Mouse (Mus musculus) embryonic stem cell, embryonic (primary cell): ENCODE measurements around the gene Hyal2.

Experiments used
- CTCF ChIA-PET, 4 experiments: fragments of 300-600 bp in 2 of 4; fragments of 350-600 bp in 2 of 4; sonication (Branson Sonifier 250); formaldehyde crosslinking; loops; one replicate each; lab custom pipeline; 2022; ENCODE audit warnings: inconsistent platforms in 2 of 4; lab: Charles Lee
- POLR2A ChIA-PET, 4 experiments: fragments of 300-600 bp in 2 of 4; fragments of 350-600 bp in 2 of 4; sonication (Branson Sonifier 250); formaldehyde crosslinking; loops; one replicate each; lab custom pipeline; 2022; ENCODE audit warnings: antibody characterized with exemption in 4 of 4, inconsistent platforms in 1 of 4; lab: Charles Lee

The Hyal2 gene

DNA sequence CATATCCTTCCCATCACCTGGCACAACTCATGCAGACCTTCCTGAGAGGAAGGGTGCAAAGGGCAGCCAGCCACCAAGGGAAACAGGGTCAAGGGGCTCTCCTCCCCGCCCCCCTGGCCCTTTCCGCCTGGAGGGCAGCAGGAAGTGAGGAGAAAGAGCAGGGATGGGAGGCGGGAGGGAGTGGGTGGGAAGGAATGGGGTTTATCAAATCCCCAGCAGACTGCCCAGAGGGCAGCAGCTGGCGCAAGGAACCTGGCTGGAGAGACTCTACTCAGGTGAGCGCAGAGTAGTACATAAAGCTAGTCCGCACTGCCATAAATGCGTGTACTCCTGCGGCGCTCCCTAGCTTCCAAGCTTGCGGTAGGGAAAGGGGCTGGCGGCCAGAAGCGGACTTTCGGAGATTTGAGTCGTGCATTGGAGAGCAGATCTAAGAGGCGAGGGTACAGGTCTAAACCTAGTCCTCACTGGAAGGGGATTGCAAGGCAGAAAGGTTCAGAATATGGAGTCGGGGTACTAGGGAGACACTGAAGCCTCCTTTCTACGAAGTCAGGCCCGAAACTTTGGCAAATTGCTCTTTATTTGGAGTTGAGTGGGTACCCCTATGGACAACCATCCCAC, at the start of gene Hyal2:
Hyal2 (plus strand) TSS at position 244 of the 618 bp plus-strand sequence.
- ChIA-PET POLR2A (interaction anchor here in 3 of 4 experiments (0.6 to 29.0 kb wide), 34 partner anchors 9 to 238 kb away, joined by 3 to 450 read pairs (median 4); partner anchors contain the start of genes Hyal1 (in 3 of the 3), Hyal3 (in 3 of the 3), Ifrd2 (in 2 of the 3) and Naa80 (in 2 of the 3)), CTCF (interaction anchor here (0.5 to 2.6 kb wide), 10 partner anchors 13 to 50 kb away, joined by 3 to 14 read pairs (median 4); partner anchors contain the start of genes Hyal3 (in 1 of the 4) and Tmem115 (in 1 of the 4))

- ChIA-PET CTCF (interaction anchor here in 3 of 4 experiments (0.6 to 2.5 kb wide), 6 partner anchors 14 to 164 kb away, joined by 3 to 6 read pairs (median 3); partner anchors contain the start of gene Tmem115 (in 1 of the 3)), POLR2A (interaction anchor here in 3 of 4 experiments (0.9 to 2.6 kb wide), 6 partner anchors 13 to 121 kb away, joined by 3 to 13 read pairs (median 4); partner anchors contain the start of genes Cacna2d2 (in 1 of the 3), Cyb561d2 (in 1 of the 3), Gnai2 (in 1 of the 3) and Ifrd2 (in 1 of the 3))
Observed at GRCm38 (mm10) chr9:107520331-107520730, 47.4 kb upstream of the Hyal2 start.

GRCm38 (mm10) chr9:107521190-107521589, 46.6 kb upstream of the Hyal2 start:
- CTCF ChIA-PET = interaction anchor here in 1 of 4 experiments (0.9 to 2.5 kb wide), 11 partner anchors 13 to 234 kb away, joined by 3 to 6 read pairs (median 3); partner anchors contain the start of genes Hyal3 and Tmem115
- POLR2A ChIA-PET = interaction anchor here in 2 of 4 experiments (0.8 to 2.6 kb wide), 14 partner anchors 12 to 629 kb away, joined by 3 to 13 read pairs (median 4); partner anchors contain the start of genes 6430571L13Rik (in 1 of the 2), Cacna2d2 (in 1 of the 2), Cyb561d2 (in 1 of the 2) and Hyal3 (in 1 of the 2)

DNA sequence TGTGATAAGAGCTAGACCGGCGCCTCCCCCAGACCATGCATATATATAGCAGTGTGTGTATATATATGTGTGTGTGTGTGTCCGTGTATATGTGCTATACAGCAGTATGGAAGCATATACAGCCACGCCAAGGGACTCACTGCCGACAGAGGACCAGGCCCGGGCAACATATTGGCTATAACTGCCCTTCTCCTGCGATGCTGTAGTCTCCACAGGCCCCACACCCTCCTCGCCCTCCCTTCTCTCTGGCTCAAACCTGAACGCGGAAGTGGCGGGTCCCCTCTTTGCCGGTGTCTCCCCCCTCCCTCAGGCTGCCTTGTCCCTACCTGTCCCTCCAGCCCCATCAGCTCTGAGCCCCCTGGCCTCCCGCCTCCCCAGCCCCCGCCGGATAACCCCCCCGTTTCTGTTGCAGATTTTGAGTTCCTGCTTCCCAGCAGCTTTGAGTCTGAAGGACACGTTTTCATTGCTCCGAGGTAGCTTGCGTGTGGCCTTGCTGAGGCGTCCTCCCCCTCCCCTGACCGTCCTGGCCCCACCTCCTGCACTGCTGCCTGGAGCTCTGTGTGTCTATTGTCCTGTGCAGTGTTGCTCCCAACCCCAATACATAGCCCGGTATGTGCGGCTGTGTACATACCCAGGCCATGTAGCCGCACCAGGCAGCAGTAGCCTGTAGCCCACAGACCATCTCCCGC, 45.9 kb upstream of the Hyal2 start:
- CTCF ChIA-PET = interaction anchor here in 3 of 4 experiments (0.6 to 2.5 kb wide), 20 partner anchors 8 to 233 kb away, joined by 3 to 10 read pairs (median 4); partner anchors contain the start of genes Cyb561d2 (in 1 of the 3), Hyal3 (in 1 of the 3), Mapkapk3 (in 1 of the 3) and Nprl2 (in 1 of the 3)

DNA sequence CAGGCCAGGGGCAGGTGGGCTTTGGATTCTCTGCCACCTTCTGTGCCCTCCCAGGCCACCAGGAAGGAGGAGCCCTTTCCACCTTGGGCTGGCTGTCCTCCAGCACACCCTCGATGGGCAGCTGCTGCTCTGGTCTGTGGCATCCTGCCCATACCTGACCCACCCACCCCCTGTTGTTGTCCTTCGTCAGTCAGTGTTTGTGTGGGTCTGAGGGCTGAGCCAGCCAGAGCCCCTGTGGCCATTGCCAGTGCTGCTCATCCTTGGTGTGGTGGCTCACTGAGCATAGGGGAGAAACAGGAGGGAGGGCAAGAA, 45.4 kb upstream of the Hyal2 start:
- CTCF ChIA-PET = interaction anchor here in 3 of 4 experiments (0.6 to 1.5 kb wide), 15 partner anchors 9 to 233 kb away, joined by 3 to 10 read pairs (median 5); partner anchors contain the start of genes Cyb561d2 (in 1 of the 3), Hyal3 (in 1 of the 3), Mapkapk3 (in 1 of the 3) and Nprl2 (in 1 of the 3)
- POLR2A ChIA-PET = interaction anchor here in 3 of 4 experiments (0.6 to 2.6 kb wide), 19 partner anchors 8 to 190 kb away, joined by 3 to 13 read pairs (median 4); partner anchors contain the start of genes Ifrd2 (in 2 of the 3), 6430571L13Rik (in 1 of the 3), Cyb561d2 (in 1 of the 3) and Hyal1 (in 1 of the 3)

More for the DNA sequence above, 45.9 kb upstream of the Hyal2 start:
- POLR2A ChIA-PET = interaction anchor here (0.5 to 2.6 kb wide), 26 partner anchors 9 to 630 kb away, joined by 3 to 13 read pairs (median 3); partner anchors contain the start of genes Cyb561d2 (in 2 of the 4), Ifrd2 (in 2 of the 4), Nprl2 (in 2 of the 4) and 6430571L13Rik (in 1 of the 4)

- CTCF ChIA-PET = interaction anchor here in 2 of 4 experiments (0.6 to 1.2 kb wide), 4 partner anchors 15 to 81 kb away, joined by 3 to 5 read pairs (median 3); partner anchors contain the start of genes Cyb561d2 (in 1 of the 2) and Nprl2 (in 1 of the 2)
- POLR2A ChIA-PET = interaction anchor here in 3 of 4 experiments (0.6 to 1.7 kb wide), 9 partner anchors 14 to 86 kb away, joined by 3 to 7 read pairs (median 3); partner anchors contain the start of gene Hyal2 (in 1 of the 3)
Observed at GRCm38 (mm10) chr9:107526198-107527026, 41.3 kb upstream of the Hyal2 start.

- ChIA-PET POLR2A (interaction anchor here (0.5 to 2.2 kb wide), 38 partner anchors 8 to 847 kb away, joined by 3 to 48 read pairs (median 4); partner anchors contain the start of genes Cyb561d2 (in 3 of the 4), Nprl2 (in 3 of the 4), 6430571L13Rik (in 2 of the 4) and Tusc2 (in 2 of the 4)), CTCF (interaction anchor here (0.6 to 1.8 kb wide), 20 partner anchors 8 to 355 kb away, joined by 3 to 13 read pairs (median 3); partner anchors contain the start of genes Cyb561d2 (in 3 of the 4), Nprl2 (in 3 of the 4), Hyal2 (in 1 of the 4) and Zmynd10 (in 1 of the 4))
Observed at GRCm38 (mm10) chr9:107533791-107534407, 33.8 kb upstream of the Hyal2 start, which contains the start of gene Tmem115. Tmem115 (plus strand) TSS chr9:107533945.

- POLR2A ChIA-PET = interaction anchor here (0.7 to 2.2 kb wide), 29 partner anchors 8 to 848 kb away, joined by 3 to 48 read pairs (median 5); partner anchors contain the start of genes Cyb561d2 (in 3 of the 4), Nprl2 (in 3 of the 4), 6430571L13Rik (in 2 of the 4) and Tusc2 (in 2 of the 4)
- CTCF ChIA-PET = interaction anchor here in 3 of 4 experiments (0.9 to 1.6 kb wide), 11 partner anchors 8 to 111 kb away, joined by 3 to 13 read pairs (median 4); partner anchors contain the start of genes Cyb561d2 (in 1 of the 3), Nprl2 (in 1 of the 3), Tusc2 (in 1 of the 3) and Zmynd10 (in 1 of the 3)
Observed at GRCm38 (mm10) chr9:107534408-107535202, 33.1 kb upstream of the Hyal2 start.

GRCm38 (mm10) chr9:107538231-107538630, 29.5 kb upstream of the Hyal2 start:
- CTCF ChIA-PET = no interaction called here
- POLR2A ChIA-PET = interaction anchor here in 1 of 4 experiments (0.9 to 2.0 kb wide), 2 partner anchors 49 to 58 kb away, joined by 3 to 5 read pairs; partner anchors contain the start of gene Ifrd2

DNA sequence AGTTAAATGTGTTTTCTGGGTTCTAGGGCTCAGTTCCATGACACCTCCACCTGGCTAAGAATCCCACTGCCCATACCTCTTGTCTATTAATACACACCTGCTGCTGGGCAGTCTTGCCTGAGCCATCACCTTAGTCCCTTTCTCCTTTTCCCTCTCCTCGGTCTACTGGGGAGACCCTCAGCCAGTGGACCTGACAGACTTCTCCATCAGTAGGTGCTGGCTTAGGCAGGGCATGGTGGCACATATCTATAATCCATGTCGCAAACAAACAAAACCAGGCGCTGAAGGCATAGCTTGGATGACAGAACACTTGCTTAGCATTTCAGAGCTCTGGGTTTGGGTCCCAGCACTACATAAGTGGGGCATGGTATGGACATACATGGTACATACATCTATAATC, 29.0 kb upstream of the Hyal2 start:
- ChIA-PET POLR2A (interaction anchor here in 2 of 4 experiments (0.9 to 9.0 kb wide), 4 partner anchors 12 to 57 kb away, joined by 3 to 62 read pairs (median 4); partner anchors contain the start of genes Ifrd2 (in 1 of the 2) and Rassf1 (in 1 of the 2)), CTCF (no interaction called here)

- CTCF ChIA-PET = interaction anchor here in 2 of 4 experiments (0.6 to 0.9 kb wide), 2 partner anchors 11 to 184 kb away, joined by 3 to 4 read pairs; no protein-coding TSS in a partner anchor
- POLR2A ChIA-PET = interaction anchor here in 2 of 4 experiments (1.2 to 9.0 kb wide), 9 partner anchors 11 to 199 kb away, joined by 3 to 77 read pairs (median 13); partner anchors contain the start of genes Rassf1 (in 2 of the 2), 6430571L13Rik (in 1 of the 2), Hyal1 (in 1 of the 2) and Hyal2 (in 1 of the 2)
Observed at GRCm38 (mm10) chr9:107539940-107540339, 27.8 kb upstream of the Hyal2 start.

- ChIA-PET POLR2A (interaction anchor here in 3 of 4 experiments (0.5 to 9.0 kb wide), 13 partner anchors 10 to 648 kb away, joined by 3 to 77 read pairs (median 10); partner anchors contain the start of genes Ifrd2 (in 2 of the 3), 6430571L13Rik (in 1 of the 3), Hyal1 (in 1 of the 3) and Hyal2 (in 1 of the 3)), CTCF (interaction anchor here in 2 of 4 experiments (0.5 to 1.7 kb wide), 3 partner anchors 10 to 207 kb away, joined by 3 to 7 read pairs (median 3); partner anchors contain the start of gene 6430571L13Rik (in 1 of the 2))
Observed at GRCm38 (mm10) chr9:107540420-107540819, 27.3 kb upstream of the Hyal2 start.

DNA sequence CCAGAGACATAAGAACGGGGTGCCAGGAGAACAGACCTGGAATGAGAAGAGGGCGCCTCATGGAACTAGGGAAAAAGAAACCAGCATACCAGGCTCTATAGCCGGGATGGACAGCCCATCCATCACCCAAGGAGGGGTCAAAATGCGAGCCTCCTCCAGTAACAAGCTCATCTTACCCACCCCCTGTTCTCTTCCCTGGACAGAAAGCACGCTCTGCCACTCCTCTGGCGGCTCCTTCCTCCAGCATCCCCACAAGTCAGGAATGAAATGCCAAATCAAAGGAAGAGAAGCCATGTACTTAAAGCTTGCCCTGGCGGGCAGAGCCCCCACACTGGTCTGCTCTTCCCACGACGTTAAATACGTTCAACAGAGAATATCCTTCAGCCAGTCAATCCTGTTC, 26.7 kb upstream of the Hyal2 start:
- ChIA-PET CTCF (interaction anchor here in 2 of 4 experiments (0.5 to 2.4 kb wide), 8 partner anchors 8 to 208 kb away, joined by 3 to 15 read pairs (median 4); partner anchors contain the start of genes 6430571L13Rik (in 1 of the 2) and Tmem115 (in 1 of the 2)), POLR2A (interaction anchor here in 3 of 4 experiments (0.5 to 9.0 kb wide), 27 partner anchors 9 to 649 kb away, joined by 3 to 77 read pairs (median 7); partner anchors contain the start of genes Rassf1 (in 3 of the 3), Hyal1 (in 2 of the 3), Ifrd2 (in 2 of the 3) and 6430571L13Rik (in 1 of the 3))
